Mouse (Mus musculus): Measurements from ENCODE around the gene Hpse2.

- TF ChIP-seq GATA1 (IDR thresholded peaks at IDR 0.05; ENCODE audit: low read length) (no peak), TAL1 (IDR thresholded peaks at IDR 0.05; ENCODE audit: low read length) (no peak)
Measured at GRCm38 (mm10) chr19:42785562-42786220, 602.5 kb downstream of the Hpse2 start.
